Mouse (Mus musculus) intestine, embryonic 16.5 days (tissue): Measurements from ENCODE around the gene Dbh. TPM values are rescaled to one million over a fixed set of nuclear protein-coding genes. Genes with fewer than 3 reads are reported as not detected.

Source experiments
- ATAC-seq: fragments of 200-750 bp; cut with Nextera tagmentation; 2 replicates; pipeline ENCODE4 v1.8.0; 2017; ENCODE audit warnings: moderate TSS enrichment, moderate library complexity
- H3K27ac ChIP-seq: fragments of 300-500 bp; sonication (generic); 2 replicates; pipeline ENCODE4 v1.5.1; 2014; ENCODE audit warnings: mild to moderate bottlenecking, low read length
- H3K27me3 ChIP-seq: fragments of 300-500 bp; sonication (generic); replicated peaks from 2 replicates; pipeline ENCODE4 v1.6.1; 2014; ENCODE audit warnings: low read length, control low read depth, mixed read lengths; ENCODE audit not compliant: control insufficient read depth, insufficient read depth
- H3K36me3 ChIP-seq: fragments of 300-500 bp; sonication (generic); 2 replicates; pipeline ENCODE4 v1.6.1; 2014; ENCODE audit warnings: low read length, control low read depth; ENCODE audit not compliant: control insufficient read depth, insufficient read depth
- H3K4me1 ChIP-seq: fragments of 300-500 bp; sonication (generic); 2 replicates; pipeline ENCODE4 v1.6.1; 2014; ENCODE audit warnings: low read length, control low read depth, mixed read lengths; ENCODE audit not compliant: control insufficient read depth, insufficient read depth
- H3K4me2 ChIP-seq: fragments of 300-500 bp; sonication (generic); 2 replicates; pipeline ENCODE4 v1.6.1; 2014; ENCODE audit warnings: low read depth, low read length, control low read depth
- H3K4me3 ChIP-seq: fragments of 300-500 bp; sonication (generic); 2 replicates; pipeline ENCODE4 v1.5.1; 2014; ENCODE audit warnings: mild to moderate bottlenecking, low read length
- H3K9ac ChIP-seq: fragments of 300-500 bp; sonication (generic); 2 replicates; pipeline ENCODE4 v1.6.1; 2014; ENCODE audit warnings: low read depth, low read length
- H3K9me3 ChIP-seq: fragments of 300-500 bp; sonication (generic); 2 replicates; pipeline ENCODE4 v1.6.1; 2016; ENCODE audit warnings: low read length, control low read depth; ENCODE audit not compliant: control insufficient read depth
- WGBS: fragments of 180-500 bp; shearing (Covaris S2); extraction: QIAGEN DNeasy Blood & Tissue Kit; methylation state at CpG from one replicate; pipeline ENCODE4 v1.1.7; 2014; 5-methylcytosine and 5-hydroxymethylcytosine counted together
- polyA plus RNA-seq: library from polyadenylated mRNA; unstranded; fragments of >200 nt; fragmentation: Nextera tagmentation; extraction: Ambion mirVana; gene quantifications from 2 replicates; pipeline ENCODE4 v1.2.1, GENCODE M21; 2015

The Dbh gene
- polyA plus RNA-seq, 1 experiment from 2014 or later: 1.4 TPM

GRCm38 (mm10) chr2:27154466-27155185, 10.4 kb upstream of the Dbh start:
- H3K27ac ChIP-seq: no peak overlapping the region
- H3K36me3 ChIP-seq: no peaks in the 10 kb centered on the region
- no peak for ATAC-seq
- H3K4me1 ChIP-seq: no peaks in the 10 kb centered on the region
- no peaks in the 10 kb centered on the region for H3K9me3 ChIP-seq
- WGBS: 78% methylated on average over 10 of the region's 10 CpGs
- H3K4me3 ChIP-seq: no peak overlapping the region
- H3K27me3 ChIP-seq: no peaks in the 10 kb centered on the region
- no peak overlapping the region for H3K4me2 ChIP-seq
- H3K9ac ChIP-seq: no peak overlapping the region

- Histone ChIP-seq H3K36me3 (no peaks in the 10 kb centered on the region), H3K4me1 (no peaks in the 10 kb centered on the region), H3K27me3 (no peaks in the 10 kb centered on the region), H3K9ac (no peak overlapping the region), H3K4me2 (no peak overlapping the region), H3K27ac (no peak overlapping the region), H3K4me3 (no peak overlapping the region), H3K9me3 (no peaks in the 10 kb centered on the region)
- WGBS: 76% methylated on average over 6 of the region's 6 CpGs
- ATAC-seq: no peak
Observed at GRCm38 (mm10) chr2:27156596-27156995, 8.4 kb upstream of the Dbh start.

DNA sequence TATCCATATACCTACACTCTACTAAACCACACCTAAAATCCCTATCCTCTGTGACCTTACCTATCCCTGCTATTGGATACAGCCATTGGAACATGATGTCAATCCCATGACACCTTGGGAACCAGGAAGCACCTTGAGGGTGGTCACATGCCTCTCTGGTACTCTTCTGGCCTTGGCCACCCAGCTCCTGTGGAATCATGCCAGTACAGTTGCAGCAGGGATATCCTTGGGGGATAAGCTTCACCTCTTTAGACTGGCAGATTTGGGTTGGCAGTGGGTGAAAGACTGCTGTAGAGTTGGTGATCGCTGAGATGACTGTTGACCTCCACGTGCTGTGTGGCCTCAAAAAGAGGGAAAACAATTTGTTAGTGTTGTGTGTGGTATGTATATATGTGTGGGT, 3.5 kb upstream of the Dbh start:
- H3K4me3 ChIP-seq: no peak overlapping the region
- no peaks in the 10 kb centered on the region for H3K36me3 ChIP-seq
- H3K27ac ChIP-seq: no peak overlapping the region
- H3K9ac ChIP-seq: no peak overlapping the region
- H3K4me2 ChIP-seq: no peak overlapping the region
- H3K4me1 ChIP-seq: no peaks in the 10 kb centered on the region
- no peak for ATAC-seq
- WGBS: 82% methylated on average over 2 of the region's 2 CpGs
- H3K27me3 ChIP-seq: no peaks in the 10 kb centered on the region
- H3K9me3 ChIP-seq: no peaks in the 10 kb centered on the region

GRCm38 (mm10) chr2:27162656-27163055, 2.4 kb upstream of the Dbh start:
- Histone ChIP-seq H3K4me2 (no peak overlapping the region), H3K4me1 (0 out of 2 replicates have a peak, but pooled peaks cover 6% of the 10 kb centered on the region), H3K27me3 (no peaks in the 10 kb centered on the region), H3K9me3 (no peaks in the 10 kb centered on the region), H3K27ac (no peak overlapping the region), H3K4me3 (no peak overlapping the region), H3K9ac (no peak overlapping the region), H3K36me3 (no peaks in the 10 kb centered on the region)
- WGBS: 65% methylated on average over 11 of the region's 11 CpGs
- no peak for ATAC-seq

GRCm38 (mm10) chr2:27163851-27164250, 1.2 kb upstream of the Dbh start:
- Histone ChIP-seq H3K36me3 (no peaks in the 10 kb centered on the region), H3K4me1 (0 out of 2 replicates have a peak, but pooled peaks cover 6% of the 10 kb centered on the region), H3K4me2 (no peak overlapping the region), H3K4me3 (no peak overlapping the region), H3K27me3 (no peaks in the 10 kb centered on the region), H3K9ac (no peak overlapping the region), H3K9me3 (no peaks in the 10 kb centered on the region), H3K27ac (no peak overlapping the region)
- ATAC-seq: no peak
- 69% methylated on average over 5 of the region's 5 CpGs for WGBS

DNA sequence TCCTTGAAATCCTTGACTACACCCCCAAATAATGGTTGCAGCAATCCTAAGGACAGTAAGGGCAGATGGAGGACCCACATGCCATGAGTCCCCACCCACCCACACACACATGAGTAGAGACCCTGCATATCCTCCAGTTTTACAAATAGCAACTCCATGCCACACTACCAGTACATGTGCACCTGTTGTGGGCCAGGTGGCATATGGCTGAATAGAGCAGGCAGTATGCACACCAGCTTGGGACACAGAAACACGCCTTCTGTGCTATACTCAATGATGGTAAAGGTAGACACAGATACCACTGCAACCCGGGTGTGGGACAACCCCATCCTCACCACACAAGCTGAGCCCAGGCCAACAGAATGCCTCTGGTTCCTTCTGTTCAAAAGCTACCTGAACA, 1.0 kb downstream of the Dbh start:
- H3K4me1 ChIP-seq: 0 out of 2 replicates have a peak, but pooled peaks cover 6% of the 10 kb centered on the region
- H3K9ac ChIP-seq: no peak overlapping the region
- H3K9me3 ChIP-seq: no peaks in the 10 kb centered on the region
- no peaks in the 10 kb centered on the region for H3K27me3 ChIP-seq
- no peak overlapping the region for H3K4me3 ChIP-seq
- WGBS: 68% methylated on average over 2 of the region's 2 CpGs
- ATAC-seq: no peak
- H3K36me3 ChIP-seq: no peaks in the 10 kb centered on the region
- H3K4me2 ChIP-seq: no peak overlapping the region
- no peak overlapping the region for H3K27ac ChIP-seq

DNA sequence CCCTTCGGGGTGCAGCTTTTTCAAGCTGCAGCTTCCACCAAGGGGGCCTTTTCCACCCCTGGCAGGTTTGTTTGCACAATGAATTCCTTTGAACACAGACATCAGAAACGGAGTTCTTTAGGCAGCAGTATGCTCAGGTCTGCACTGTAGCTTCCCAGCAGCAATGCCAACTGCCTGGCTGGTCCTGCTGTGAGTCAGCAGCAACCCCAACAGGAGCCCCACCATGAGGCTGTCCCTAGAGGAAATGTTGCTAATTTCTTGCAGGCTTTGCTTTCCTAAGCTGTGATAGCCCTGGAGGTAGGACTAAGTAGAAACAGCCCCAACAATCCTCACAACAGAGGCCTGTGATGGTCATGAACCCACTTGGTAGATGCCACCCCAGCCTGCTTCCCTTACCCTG, 2.0 kb downstream of the Dbh start:
- Histone ChIP-seq H3K4me3 (no peak overlapping the region), H3K4me2 (no peak overlapping the region), H3K9ac (no peak overlapping the region), H3K27ac (no peak overlapping the region), H3K4me1 (0 out of 2 replicates have a peak, but pooled peaks cover 6% of the 10 kb centered on the region), H3K36me3 (no peaks in the 10 kb centered on the region), H3K27me3 (no peaks in the 10 kb centered on the region), H3K9me3 (no peaks in the 10 kb centered on the region)
- ATAC-seq: no peak
- WGBS: 11% methylated on average over 2 of the region's 2 CpGs

- H3K27me3 ChIP-seq: no peaks in the 10 kb centered on the region
- H3K27ac ChIP-seq: no peak overlapping the region
- ATAC-seq: no peak
- H3K9me3 ChIP-seq: no peaks in the 10 kb centered on the region
- no peak overlapping the region for H3K4me2 ChIP-seq
- 81% methylated on average over 2 of the region's 2 CpGs for WGBS
- no peaks in the 10 kb centered on the region for H3K36me3 ChIP-seq
- no peak overlapping the region for H3K4me3 ChIP-seq
- H3K4me1 ChIP-seq: no peaks in the 10 kb centered on the region; the same call in 1 of the 2 replicates
- H3K9ac ChIP-seq: no peak overlapping the region
Observed at GRCm38 (mm10) chr2:27174242-27174641, 9.2 kb downstream of the Dbh start.

GRCm38 (mm10) chr2:27175696-27176267, 10.7 kb downstream of the Dbh start:
- 74% methylated on average over 10 of the region's 10 CpGs for WGBS
- H3K9me3 ChIP-seq: no peaks in the 10 kb centered on the region
- no peak overlapping the region for H3K27ac ChIP-seq
- no peak overlapping the region for H3K4me2 ChIP-seq
- H3K4me3 ChIP-seq: no peak overlapping the region
- ATAC-seq: no peak
- H3K9ac ChIP-seq: no peak overlapping the region
- H3K36me3 ChIP-seq: no peaks in the 10 kb centered on the region
- no peaks in the 10 kb centered on the region; the same call in 1 of the 2 replicates for H3K4me1 ChIP-seq
- H3K27me3 ChIP-seq: no peaks in the 10 kb centered on the region
